23 mouse cellular contexts compared by ENCODE assay signal in genomic region chr17:7918355-7918754, GRCm38 (mm10). TPM values are rescaled to one million over a fixed set of nuclear protein-coding genes. Genes with fewer than 3 reads are reported as not detected.
A peak's percentile ranks its signal among the peaks of the same experiment; 100 is the strongest.
DNase-seq lines count a peak whose midpoint lies in the region; ATAC-seq lines count a peak whose summit lies in the region.
"Had no signal": no experiment of that assay in that cellular context is flagged by ENCODE, and none has a peak within 500 bp of the region (broad histone marks: within the 10 kb centered on the region; RNA-seq: fewer than 3 reads in every experiment).

No protein-coding gene starts in this region.

- 0 out of 2 replicates have a peak, but pooled peaks cover 3% of the 10 kb centered on the region for H3K4me1 ChIP-seq in heart, embryonic 10.5 days
- peaks cover 45% of the 10 kb centered on the region for H3K4me1 ChIP-seq in kidney, embryonic 15.5 days
- H3K4me1 ChIP-seq: embryonic facial prominence, embryonic 12.5 days; forebrain, embryonic 13.5 days; forebrain, embryonic 15.5 days had no signal

- no peak overlapping the region for H3K9ac ChIP-seq in kidney, embryonic 15.5 days
- H3K9ac ChIP-seq: embryonic facial prominence, embryonic 12.5 days; forebrain, embryonic 13.5 days; forebrain, embryonic 15.5 days had no signal

- no peaks in the 10 kb centered on the region for H3K36me3 ChIP-seq in heart, embryonic 10.5 days
- H3K36me3 ChIP-seq in kidney, embryonic 15.5 days, result no peaks in the 10 kb centered on the region
- H3K36me3 ChIP-seq: embryonic facial prominence, embryonic 10.5 days; embryonic facial prominence, embryonic 12.5 days; forebrain, embryonic 15.5 days; G1E had no signal

- 82% methylated on average over 2 of the region's 2 CpGs for WGBS in heart, embryonic 10.5 days
- WGBS in kidney, embryonic 15.5 days, result 63% methylated on average over 2 of the region's 2 CpGs

- no peak overlapping the region for H3K4me3 ChIP-seq in heart, embryonic 10.5 days
- H3K4me3 ChIP-seq in kidney, embryonic 15.5 days (replicated peaks), result no peak overlapping the region
- H3K4me3 ChIP-seq: embryonic facial prominence, embryonic 10.5 days; embryonic facial prominence, embryonic 12.5 days; forebrain, embryonic 13.5 days; forebrain, embryonic 15.5 days had no signal

- DNase-seq in heart, embryonic 10.5 days (ENCODE audit: low spot score), result peak; percentile 30
- no peak for DNase-seq in heart, postnatal 4 days
- DNase-seq in kidney, adult 9 months, result no peak
- peak; percentile 0 for DNase-seq in kidney, postnatal 10 days
- DNase-seq in kidney, adult 18-20 months, result no peak
- DNase-seq: adrenal gland, adult 8-10 months; adrenal gland, postnatal 14 days; adrenal gland, postnatal 36 days; B cell, adult 2 months; cerebellum, adult 11-12 months; cerebellum, adult 2 months; cerebellum, adult 9-10 months; cerebellum, postnatal 10 days; cerebellum, postnatal 25 days had no signal

- H3K27me3 ChIP-seq in heart, embryonic 10.5 days (ENCODE audit: insufficient read depth, poor library complexity, severe bottlenecking), result peaks cover 16% of the 10 kb centered on the region; the same call in 1 of the 2 replicates
- no peaks in the 10 kb centered on the region for H3K27me3 ChIP-seq in kidney, embryonic 15.5 days
- H3K27me3 ChIP-seq: embryonic facial prominence, embryonic 12.5 days; forebrain, embryonic 13.5 days; forebrain, embryonic 15.5 days; Patski had no signal

- H3K27ac ChIP-seq in heart, embryonic 10.5 days, result no peak overlapping the region
- H3K27ac ChIP-seq in kidney, embryonic 15.5 days, result peak overlapping the region; percentile 15; the same call in 1 of the 2 replicates
- H3K27ac ChIP-seq: embryonic facial prominence, embryonic 10.5 days; embryonic facial prominence, embryonic 12.5 days; forebrain, embryonic 13.5 days; forebrain, embryonic 15.5 days had no signal

- no peak overlapping the region for H3K4me2 ChIP-seq in kidney, embryonic 15.5 days
- H3K4me2 ChIP-seq: embryonic facial prominence, embryonic 12.5 days; forebrain, embryonic 13.5 days; forebrain, embryonic 15.5 days had no signal

- no peaks in the 10 kb centered on the region for H3K9me3 ChIP-seq in heart, embryonic 10.5 days
- no peaks in the 10 kb centered on the region for H3K9me3 ChIP-seq in kidney, embryonic 15.5 days (replicated peaks)
- H3K9me3 ChIP-seq: embryonic facial prominence, embryonic 10.5 days; embryonic facial prominence, embryonic 12.5 days; forebrain, embryonic 13.5 days; forebrain, embryonic 15.5 days; G1E had no signal

- peak; percentile 63 for ATAC-seq in kidney, embryonic 15.5 days (replicated peaks; ENCODE audit: low FRiP score)
- ATAC-seq: activated CD4-positive, CD25-positive, alpha-beta regulatory T cell, adult 4 months; CD4-positive, CD25-positive, alpha-beta regulatory T cell, adult 4 months; forebrain, embryonic 13.5 days; forebrain, embryonic 15.5 days; Patski had no signal

RNA-seq across cellular contexts. Expression of gene Tagap, which starts 7.4 kb away (rescaled TPM):
- 0.11 and 0.35 TPM in 2 replicates for polyA plus RNA-seq in heart, embryonic 10.5 days (2016; fragmentation: Nextera tagmentation; extraction: Ambion mirVana)
- total RNA-seq in heart, postnatal 4 days (2021), result 1 to 10 TPM; 1.9 to 2.5 TPM
- polyA plus RNA-seq in kidney, embryonic 15.5 days (2015; fragmentation: Nextera tagmentation; extraction: Ambion mirVana), result 0.51 and 0.84 TPM in 2 replicates

RNA-seq across cellular contexts. Expression of gene Rsph3a, which starts 27.1 kb away (rescaled TPM):
- 47.9 and 56.7 TPM in 2 replicates for polyA plus RNA-seq in heart, embryonic 10.5 days (2016; fragmentation: Nextera tagmentation; extraction: Ambion mirVana)
- 10 to 100 TPM; 41.3 to 44.9 TPM for total RNA-seq in heart, postnatal 4 days (2021)
- polyA plus RNA-seq in kidney, embryonic 15.5 days (2015; fragmentation: Nextera tagmentation; extraction: Ambion mirVana), result 52.0 and 61.3 TPM in 2 replicates

Comparison
In these comparisons a context has a peak if more than half of its experiments do, and no peak if none do; other contexts are left out.
1. DNase-seq: peak in heart, embryonic 10.5 days (single experiment) and kidney, postnatal 10 days (single experiment); none in heart, postnatal 4 days (single experiment), kidney, adult 9 months (single experiment) and kidney, adult 18-20 months (single experiment).